ENCODE assay signal across 8 mouse cellular contexts in genomic region chr9:108992620-108993361, GRCm38 (mm10). TPM values are rescaled to one million over a fixed set of nuclear protein-coding genes. Genes with fewer than 3 reads are reported as not detected.
DNase-seq lines count a peak whose midpoint lies in the region; ATAC-seq and TF ChIP-seq lines count a peak whose summit lies in the region.

No protein-coding gene starts in this region.

- no peaks in the 10 kb centered on the region for H3K27me3 ChIP-seq in liver, embryonic 11.5 days (replicated peaks; ENCODE audit: control insufficient read depth, insufficient read depth, low read length)
- H3K27me3 ChIP-seq in forebrain, embryonic 13.5 days, result no peaks in the 10 kb centered on the region
- H3K27me3 ChIP-seq in liver, embryonic 12.5 days (replicated peaks), result no peaks in the 10 kb centered on the region
- H3K27me3 ChIP-seq in small intestine, adult 2 months (ENCODE audit: control insufficient read depth, insufficient read depth, low read length), result no peaks in the 10 kb centered on the region
- H3K27me3 ChIP-seq in kidney, adult 2 months (replicated peaks; ENCODE audit: control insufficient read depth, insufficient read depth, low read length), result no peaks in the 10 kb centered on the region

- H3K4me3 ChIP-seq in liver, embryonic 11.5 days (ENCODE audit: low read depth, low read length), result peak overlapping the region; percentile 67
- peak overlapping the region; percentile 55; the same call in 1 of the 2 replicates for H3K4me3 ChIP-seq in forebrain, embryonic 13.5 days
- peak overlapping the region; percentile 65 for H3K4me3 ChIP-seq in liver, embryonic 12.5 days
- H3K4me3 ChIP-seq in small intestine, adult 2 months (ENCODE audit: low read depth, low read length), result peak overlapping the region; percentile 78
- H3K4me3 ChIP-seq in kidney, adult 2 months (ENCODE audit: insufficient read depth, low read depth, low read length), result no peak overlapping the region

- H3K4me1 ChIP-seq in liver, embryonic 11.5 days (replicated peaks; ENCODE audit: control insufficient read depth, insufficient read depth, low read length), result peaks cover 49% of the 10 kb centered on the region
- peaks cover 23% of the 10 kb centered on the region for H3K4me1 ChIP-seq in forebrain, embryonic 13.5 days
- H3K4me1 ChIP-seq in liver, embryonic 12.5 days, result peaks cover 77% of the 10 kb centered on the region
- peaks cover 63% of the 10 kb centered on the region for H3K4me1 ChIP-seq in small intestine, adult 2 months (ENCODE audit: control insufficient read depth, insufficient read depth, insufficient read length, low read length)
- peaks cover 9% of the 10 kb centered on the region for H3K4me1 ChIP-seq in kidney, adult 2 months (ENCODE audit: control insufficient read depth, insufficient read depth, low read length)

- TF ChIP-seq CTCF in small intestine, adult 2 months (IDR thresholded peaks at IDR 0.05; ENCODE audit: extremely low read depth, insufficient read length, insufficient replicate concordance, low read depth, low read length), result no peak
- no peak for TF ChIP-seq CTCF in kidney, adult 2 months (conservative IDR thresholded peaks at IDR 0.05; ENCODE audit: insufficient read depth, insufficient read length, low read depth, low read length)

- 0 out of 2 replicates have a peak overlapping the region, but pooled peaks have one; percentile 15 for H3K27ac ChIP-seq in liver, embryonic 11.5 days (ENCODE audit: low read depth, low read length)
- H3K27ac ChIP-seq in forebrain, embryonic 13.5 days, result no peak overlapping the region
- no peak overlapping the region; the same call in 1 of the 2 replicates for H3K27ac ChIP-seq in liver, embryonic 12.5 days
- peak overlapping the region; percentile 85 for H3K27ac ChIP-seq in small intestine, adult 2 months (ENCODE audit: insufficient read depth, low read depth, low read length)
- H3K27ac ChIP-seq in kidney, adult 2 months (ENCODE audit: insufficient read depth, low read depth, low read length), result no peak overlapping the region

- 49% methylated on average over 9 of the region's 9 CpGs for WGBS in liver, embryonic 11.5 days
- 88% methylated on average over 9 of the region's 9 CpGs for whole genome bisulfite sequencing in forebrain, embryonic 13.5 days
- 33% methylated on average over 9 of the region's 9 CpGs for WGBS in liver, embryonic 12.5 days (ENCODE audit: insufficient replicate concordance)
- WGBS in small intestine, adult 2 months, result 66% methylated on average over 9 of the region's 9 CpGs
- 79% methylated on average over 9 of the region's 9 CpGs for WGBS in kidney, adult 2 months

- TF ChIP-seq POLR2A in small intestine, adult 2 months (IDR thresholded peaks at IDR 0.05; ENCODE audit: low read depth, low read length), result no peak; the same call in 1 of the 2 replicates
- TF ChIP-seq POLR2A in kidney, adult 2 months (IDR thresholded peaks at IDR 0.05; ENCODE audit: low read depth, low read length), result no peak

- no peak for DNase-seq in liver, embryonic 11.5 days (ENCODE audit: low spot score)
- no peak for DNase-seq in liver
- DNase-seq in embryo, embryonic 11 days, result no peak
- no peak for DNase-seq in kidney, adult 2 months
- no peak for DNase-seq in layer of hippocampus, adult 9-11 months

- H3K36me3 ChIP-seq in liver, embryonic 11.5 days (ENCODE audit: control insufficient read depth, insufficient read depth, low read length), result no peaks in the 10 kb centered on the region
- no peaks in the 10 kb centered on the region for H3K36me3 ChIP-seq in forebrain, embryonic 13.5 days (ENCODE audit: poor library complexity, severe bottlenecking)
- H3K36me3 ChIP-seq in liver, embryonic 12.5 days, result no peaks in the 10 kb centered on the region
- no peaks in the 10 kb centered on the region for H3K36me3 ChIP-seq in small intestine, adult 2 months (ENCODE audit: control insufficient read depth, insufficient read depth, low read length)
- no peaks in the 10 kb centered on the region for H3K36me3 ChIP-seq in kidney, adult 2 months (ENCODE audit: control insufficient read depth, insufficient read depth, low read length)

- peak overlapping the region; percentile 58 for H3K9ac ChIP-seq in liver, embryonic 11.5 days (ENCODE audit: low read depth, low read length)
- H3K9ac ChIP-seq in forebrain, embryonic 13.5 days, result no peak overlapping the region
- H3K9ac ChIP-seq in liver, embryonic 12.5 days, result 0 out of 2 replicates have a peak overlapping the region, but pooled peaks have one; percentile 63

- H3K4me2 ChIP-seq in liver, embryonic 11.5 days, result peak overlapping the region; percentile 95
- H3K4me2 ChIP-seq in forebrain, embryonic 13.5 days, result peak overlapping the region; percentile 68
- peak overlapping the region; percentile 91 for H3K4me2 ChIP-seq in liver, embryonic 12.5 days

- H3K9me3 ChIP-seq in liver, embryonic 11.5 days (ENCODE audit: control insufficient read depth, low read length), result no peaks in the 10 kb centered on the region
- H3K9me3 ChIP-seq in forebrain, embryonic 13.5 days (replicated peaks), result no peaks in the 10 kb centered on the region
- H3K9me3 ChIP-seq in liver, embryonic 12.5 days (replicated peaks), result no peaks in the 10 kb centered on the region

- ATAC-seq in liver, embryonic 11.5 days (replicated peaks; ENCODE audit: low FRiP score), result no peak
- no peak for ATAC-seq in forebrain, embryonic 13.5 days
- ATAC-seq in liver, embryonic 12.5 days, result no peak

RNA-seq across cellular contexts. Expression of gene Pfkfb4, which starts 1.2 kb away (rescaled TPM):
- 7.4 and 9.1 TPM in 2 replicates for polyA plus RNA-seq in liver, embryonic 11.5 days (2014; fragmentation: Nextera tagmentation; extraction: Ambion mirVana)
- 14.5 and 16.8 TPM in 2 replicates for polyA plus RNA-seq in forebrain, embryonic 13.5 days (2015; fragmentation: Nextera tagmentation; extraction: Ambion mirVana)
- 3.4 and 4.4 TPM in 2 replicates for polyA plus RNA-seq in liver, embryonic 12.5 days (2016; fragmentation: Nextera tagmentation; extraction: Ambion mirVana)
- 53.2 and 121 TPM in 2 replicates for polyA plus RNA-seq in small intestine, adult 2 months (2012; rRNA removed)
- 10.6 and 11.3 TPM in 2 replicates for polyA plus RNA-seq in kidney, adult 2 months (2012; rRNA removed)

RNA-seq across cellular contexts. Expression of gene Ucn2, which starts 7.0 kb away (rescaled TPM):
- polyA plus RNA-seq in liver, embryonic 11.5 days (2014; fragmentation: Nextera tagmentation; extraction: Ambion mirVana), result not detected in 2 replicates
- not detected in 2 replicates for polyA plus RNA-seq in forebrain, embryonic 13.5 days (2015; fragmentation: Nextera tagmentation; extraction: Ambion mirVana)
- 0.11 TPM in 1 of 2 replicates, not detected in the other for polyA plus RNA-seq in liver, embryonic 12.5 days (2016; fragmentation: Nextera tagmentation; extraction: Ambion mirVana)
- polyA plus RNA-seq in small intestine, adult 2 months (2012; rRNA removed), result 0.23 and 0.56 TPM in 2 replicates
- 0.11 and 0.18 TPM in 2 replicates for polyA plus RNA-seq in kidney, adult 2 months (2012; rRNA removed)

RNA-seq across cellular contexts. Expression of gene Col7a1, which starts 39.4 kb away (rescaled TPM):
- polyA plus RNA-seq in liver, embryonic 11.5 days (2014; fragmentation: Nextera tagmentation; extraction: Ambion mirVana), result 0.16 and 0.69 TPM in 2 replicates
- polyA plus RNA-seq in forebrain, embryonic 13.5 days (2015; fragmentation: Nextera tagmentation; extraction: Ambion mirVana), result 1.2 and 1.6 TPM in 2 replicates
- 0.31 and 0.68 TPM in 2 replicates for polyA plus RNA-seq in liver, embryonic 12.5 days (2016; fragmentation: Nextera tagmentation; extraction: Ambion mirVana)
- 3.4 and 9.7 TPM in 2 replicates for polyA plus RNA-seq in small intestine, adult 2 months (2012; rRNA removed)
- polyA plus RNA-seq in kidney, adult 2 months (2012; rRNA removed), result 1.8 and 2.3 TPM in 2 replicates

RNA-seq across cellular contexts. Expression of gene Shisa5, which starts 45.6 kb away (rescaled TPM):
- polyA plus RNA-seq in liver, embryonic 11.5 days (2014; fragmentation: Nextera tagmentation; extraction: Ambion mirVana), result 33.7 and 34.3 TPM in 2 replicates
- 33.6 and 35.1 TPM in 2 replicates for polyA plus RNA-seq in forebrain, embryonic 13.5 days (2015; fragmentation: Nextera tagmentation; extraction: Ambion mirVana)
- 19.0 and 21.5 TPM in 2 replicates for polyA plus RNA-seq in liver, embryonic 12.5 days (2016; fragmentation: Nextera tagmentation; extraction: Ambion mirVana)
- polyA plus RNA-seq in small intestine, adult 2 months (2012; rRNA removed), result 406 and 675 TPM in 2 replicates
- polyA plus RNA-seq in kidney, adult 2 months (2012; rRNA removed), result 467 and 688 TPM in 2 replicates

RNA-seq across cellular contexts. Expression of gene Uqcrc1, which starts 56.4 kb away (rescaled TPM):
- polyA plus RNA-seq in liver, embryonic 11.5 days (2014; fragmentation: Nextera tagmentation; extraction: Ambion mirVana), result 547 and 583 TPM in 2 replicates
- 361 and 379 TPM in 2 replicates for polyA plus RNA-seq in forebrain, embryonic 13.5 days (2015; fragmentation: Nextera tagmentation; extraction: Ambion mirVana)
- polyA plus RNA-seq in liver, embryonic 12.5 days (2016; fragmentation: Nextera tagmentation; extraction: Ambion mirVana), result 384 and 405 TPM in 2 replicates
- 991 and 1,216 TPM in 2 replicates for polyA plus RNA-seq in small intestine, adult 2 months (2012; rRNA removed)
- 1,190 and 1,260 TPM in 2 replicates for polyA plus RNA-seq in kidney, adult 2 months (2012; rRNA removed)

Comparison
In these comparisons a context has a peak if more than half of its experiments do, and no peak if none do; other contexts are left out.
1. H3K27ac ChIP-seq: peak in liver, embryonic 11.5 days (single experiment) and small intestine, adult 2 months (single experiment); none in forebrain, embryonic 13.5 days (single experiment), liver, embryonic 12.5 days (single experiment) and kidney, adult 2 months (single experiment).
2. Peak in every context shown above with its lines, with median percentiles within 50 percentile points of each other: H3K4me2 ChIP-seq.